In genomic region chr2:152707186-152707585, GRCm38 (mm10) we compare ENCODE assay signal across 7 mouse cellular contexts. TPM values are rescaled to one million over a fixed set of nuclear protein-coding genes. Genes with fewer than 3 reads are reported as not detected.
DNase-seq lines count a peak whose midpoint lies in the region; TF ChIP-seq lines count a peak whose summit lies in the region.

No protein-coding gene starts in this region.

- peak overlapping the region; percentile 45 for H3K27ac ChIP-seq in liver, adult 2 months (replicated peaks; ENCODE audit: insufficient read depth, low read depth, low read length)
- H3K27ac ChIP-seq in embryonic fibroblast, embryonic 13.5 days (ENCODE audit: insufficient read depth, low read length) = peak overlapping the region; percentile 50
- H3K27ac ChIP-seq in limb, embryonic 10.5 days = peak overlapping the region; percentile 94
- peak overlapping the region; percentile 89 for H3K27ac ChIP-seq in olfactory bulb, adult 2 months (ENCODE audit: insufficient read depth, low read depth, low read length)

- H3K36me3 ChIP-seq in liver, adult 2 months (ENCODE audit: control insufficient read depth, insufficient read depth, low read length) = peaks cover 8% of the 10 kb centered on the region
- H3K36me3 ChIP-seq in limb, embryonic 10.5 days = peaks cover 62% of the 10 kb centered on the region

- H3K79me2 ChIP-seq in liver, adult 2 months (ENCODE audit: control insufficient read depth, insufficient read depth, low read length) = no peaks in the 10 kb centered on the region

- 37% methylated on average over 7 of the region's 7 CpGs for WGBS in liver, adult 2 months
- WGBS in limb, embryonic 10.5 days = 17% methylated on average over 7 of the region's 7 CpGs
- 25% methylated on average over 7 of the region's 7 CpGs for WGBS in olfactory bulb, adult 2 months

- TF ChIP-seq CTCF in liver, adult 2 months (IDR thresholded peaks at IDR 0.05; ENCODE audit: low read depth, low read length) = no peak
- no peak for TF ChIP-seq CTCF in embryonic fibroblast, embryonic 13.5 days (IDR thresholded peaks at IDR 0.05; ENCODE audit: borderline replicate concordance, insufficient read depth, low read length)
- TF ChIP-seq CTCF in olfactory bulb, adult 2 months (IDR thresholded peaks at IDR 0.05; ENCODE audit: insufficient read depth, low read depth, low read length) = no peak

- H3K4me1 ChIP-seq in liver, adult 2 months (ENCODE audit: control insufficient read depth, insufficient read depth, low read length) = peaks cover 5% of the 10 kb centered on the region; the same call in 1 of the 2 replicates
- H3K4me1 ChIP-seq in embryonic fibroblast, embryonic 13.5 days (ENCODE audit: control insufficient read depth, insufficient read depth, low read length) = peaks cover 17% of the 10 kb centered on the region
- peaks cover 54% of the 10 kb centered on the region for H3K4me1 ChIP-seq in limb, embryonic 10.5 days
- peaks cover 25% of the 10 kb centered on the region for H3K4me1 ChIP-seq in olfactory bulb, adult 2 months (ENCODE audit: control insufficient read depth, insufficient read depth, low read length)

- no peaks in the 10 kb centered on the region for H3K9me3 ChIP-seq in limb, embryonic 10.5 days (replicated peaks)

- no peak for DNase-seq in liver, adult 2 months (ENCODE audit: extremely low read depth, low read depth, low spot score)
- no peak for DNase-seq in liver
- DNase-seq in limb, embryonic 10.5 days (ENCODE audit: low spot score) = no peak
- no peak for DNase-seq in embryo, embryonic 9.5 days (ENCODE audit: extremely low spot score)
- no peak for DNase-seq in T-cell, adult 2 months (ENCODE audit: low spot score)

- H3K4me3 ChIP-seq in liver, adult 2 months (ENCODE audit: insufficient read depth, low read depth, low read length) = peak overlapping the region; percentile 58
- no peak overlapping the region for H3K4me3 ChIP-seq in embryonic fibroblast, embryonic 13.5 days (ENCODE audit: insufficient read depth, low read length)
- H3K4me3 ChIP-seq in limb, embryonic 10.5 days = peak overlapping the region; percentile 49
- peak overlapping the region; percentile 54 for H3K4me3 ChIP-seq in olfactory bulb, adult 2 months (ENCODE audit: insufficient read depth, low read depth, low read length)

- TF ChIP-seq POLR2A in liver, adult 2 months (IDR thresholded peaks at IDR 0.05; ENCODE audit: extremely low read depth, insufficient read depth, low read length) = no peak
- no peak for TF ChIP-seq POLR2A in embryonic fibroblast, embryonic 13.5 days (IDR thresholded peaks at IDR 0.05; ENCODE audit: low read depth, low read length)
- no peak for TF ChIP-seq POLR2A in olfactory bulb, adult 2 months (IDR thresholded peaks at IDR 0.05; ENCODE audit: insufficient read depth, low read depth, low read length)

- H3K27me3 ChIP-seq in liver, adult 2 months (ENCODE audit: control insufficient read depth, insufficient read depth, low read length) = no peaks in the 10 kb centered on the region
- no peaks in the 10 kb centered on the region for H3K27me3 ChIP-seq in limb, embryonic 10.5 days (ENCODE audit: low read depth, poor library complexity, severe bottlenecking)

- H3K9ac ChIP-seq in liver, adult 2 months (ENCODE audit: low read depth, low read length) = peak overlapping the region; percentile 61

RNA-seq across cellular contexts. Expression of gene Mcts2, which starts 20.4 kb away (rescaled TPM):
- 7.2 and 8.9 TPM in 2 replicates for total RNA-seq in liver, adult 2 months (2014; rRNA removed)
- 2.4 and 3.8 TPM in 2 replicates for polyA plus RNA-seq in liver, adult 2 months (2012; rRNA removed)
- polyA plus RNA-seq in embryonic fibroblast, embryonic 13.5 days (2011; ENCODE audit: insufficient read length, low read depth, missing spikeins) = 19.4 and 24.5 TPM in 2 replicates
- 38.0 and 43.9 TPM in 2 replicates for polyA plus RNA-seq in limb, embryonic 10.5 days (2016; fragmentation: Nextera tagmentation; extraction: Ambion mirVana)
- not detected in 2 replicates for polyA plus RNA-seq in olfactory bulb, adult 2 months (2012; ENCODE audit: insufficient read depth, insufficient read length, low replicate concordance, missing spikeins)

RNA-seq across cellular contexts. Expression of gene Id1, which starts 28.9 kb away (rescaled TPM):
- total RNA-seq in liver, adult 2 months (2014; rRNA removed) = 16.4 and 33.0 TPM in 2 replicates
- 19.2 and 33.0 TPM in 2 replicates for polyA plus RNA-seq in liver, adult 2 months (2012; rRNA removed)
- polyA plus RNA-seq in embryonic fibroblast, embryonic 13.5 days (2011; ENCODE audit: insufficient read length, low read depth, missing spikeins) = 49.1 and 67.7 TPM in 2 replicates
- polyA plus RNA-seq in limb, embryonic 10.5 days (2016; fragmentation: Nextera tagmentation; extraction: Ambion mirVana) = 132 and 178 TPM in 2 replicates
- polyA plus RNA-seq in olfactory bulb, adult 2 months (2012; ENCODE audit: insufficient read depth, insufficient read length, low replicate concordance, missing spikeins) = not detected in 2 replicates

RNA-seq across cellular contexts. Expression of gene H13, which starts 37.9 kb away (rescaled TPM):
- total RNA-seq in liver, adult 2 months (2014; rRNA removed) = 65.5 and 86.1 TPM in 2 replicates
- polyA plus RNA-seq in liver, adult 2 months (2012; rRNA removed) = 117 and 148 TPM in 2 replicates
- 141 and 214 TPM in 2 replicates for polyA plus RNA-seq in embryonic fibroblast, embryonic 13.5 days (2011; ENCODE audit: insufficient read length, low read depth, missing spikeins)
- 104 and 118 TPM in 2 replicates for polyA plus RNA-seq in limb, embryonic 10.5 days (2016; fragmentation: Nextera tagmentation; extraction: Ambion mirVana)
- not detected in 2 replicates for polyA plus RNA-seq in olfactory bulb, adult 2 months (2012; ENCODE audit: insufficient read depth, insufficient read length, low replicate concordance, missing spikeins)

RNA-seq across cellular contexts. Expression of gene Cox4i2, which starts 46.8 kb away (rescaled TPM):
- total RNA-seq in liver, adult 2 months (2014; rRNA removed) = not detected in 2 replicates
- polyA plus RNA-seq in liver, adult 2 months (2012; rRNA removed) = 0.22 and 0.31 TPM in 2 replicates
- polyA plus RNA-seq in embryonic fibroblast, embryonic 13.5 days (2011; ENCODE audit: insufficient read length, low read depth, missing spikeins) = 0.94 and 1.5 TPM in 2 replicates
- 11.2 and 18.4 TPM in 2 replicates for polyA plus RNA-seq in limb, embryonic 10.5 days (2016; fragmentation: Nextera tagmentation; extraction: Ambion mirVana)
- polyA plus RNA-seq in olfactory bulb, adult 2 months (2012; ENCODE audit: insufficient read depth, insufficient read length, low replicate concordance, missing spikeins) = not detected in 2 replicates

Comparison
In these comparisons a context has a peak if more than half of its experiments do, and no peak if none do; other contexts are left out.
1. RNA of gene Id1, which starts 28.9 kb away (polyA plus RNA-seq): 132 to 178 TPM in limb, embryonic 10.5 days, 49.1 to 67.7 TPM in embryonic fibroblast, embryonic 13.5 days and 19.2 to 33.0 TPM in liver, adult 2 months; not detected in olfactory bulb, adult 2 months; every median in the first group is over 10 times any median in the second.
2. Peak in every context shown above with its lines, with median percentiles within 50 percentile points of each other: H3K27ac ChIP-seq.